Mouse (Mus musculus): ENCODE results near the gene Kcnip3.

Kcnip3 gene

GRCm38 (mm10) chr2:127517081-127517480 is 4.8 kb downstream of the Kcnip3 start:
- DNase-seq = no peak

- no peak for DNase-seq
Measured at GRCm38 (mm10) chr2:127514380-127515124, 7.3 kb downstream of the Kcnip3 start.

DNA sequence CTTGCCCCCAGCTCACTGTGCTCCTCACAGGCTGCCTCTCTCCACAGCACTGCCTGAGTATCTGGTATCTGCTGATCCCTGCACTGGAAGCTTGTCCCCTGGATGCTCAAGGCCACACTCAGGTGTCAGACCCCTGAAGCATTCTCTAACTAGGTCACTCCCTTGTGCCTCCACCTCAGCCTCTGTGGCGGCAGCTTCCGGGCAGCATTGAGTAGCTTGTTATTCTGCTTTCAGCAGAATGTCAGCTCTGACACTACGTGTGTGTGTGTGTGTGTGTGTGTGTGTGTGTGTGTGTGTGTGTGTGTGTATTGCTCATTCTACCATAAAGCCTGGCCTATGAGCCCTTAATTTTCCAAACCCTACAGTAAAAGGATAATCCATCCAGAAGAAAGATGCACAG is 8.7 kb downstream of the Kcnip3 start:
- no peak for DNase-seq

DNA sequence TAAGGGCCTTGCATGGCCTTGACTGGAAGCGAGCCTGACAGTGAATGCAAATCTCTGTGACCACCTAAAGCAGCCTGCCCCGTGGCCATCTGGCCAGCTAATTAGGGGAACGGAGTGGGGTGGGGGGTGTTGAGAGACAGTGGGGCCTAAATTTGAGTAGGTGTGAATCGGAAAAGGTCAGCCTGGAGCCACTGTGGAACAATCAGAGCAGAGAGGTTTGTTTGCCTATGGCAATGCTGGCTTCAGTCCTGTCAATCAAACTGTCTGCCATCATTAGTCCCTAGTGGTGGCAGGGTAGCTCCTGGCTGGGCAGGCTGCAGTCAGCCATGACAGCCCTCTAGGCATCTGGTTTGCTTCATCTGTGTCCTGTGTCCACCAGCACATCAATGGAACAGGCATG is 10.5 kb downstream of the Kcnip3 start:
- no peak for DNase-seq

DNA sequence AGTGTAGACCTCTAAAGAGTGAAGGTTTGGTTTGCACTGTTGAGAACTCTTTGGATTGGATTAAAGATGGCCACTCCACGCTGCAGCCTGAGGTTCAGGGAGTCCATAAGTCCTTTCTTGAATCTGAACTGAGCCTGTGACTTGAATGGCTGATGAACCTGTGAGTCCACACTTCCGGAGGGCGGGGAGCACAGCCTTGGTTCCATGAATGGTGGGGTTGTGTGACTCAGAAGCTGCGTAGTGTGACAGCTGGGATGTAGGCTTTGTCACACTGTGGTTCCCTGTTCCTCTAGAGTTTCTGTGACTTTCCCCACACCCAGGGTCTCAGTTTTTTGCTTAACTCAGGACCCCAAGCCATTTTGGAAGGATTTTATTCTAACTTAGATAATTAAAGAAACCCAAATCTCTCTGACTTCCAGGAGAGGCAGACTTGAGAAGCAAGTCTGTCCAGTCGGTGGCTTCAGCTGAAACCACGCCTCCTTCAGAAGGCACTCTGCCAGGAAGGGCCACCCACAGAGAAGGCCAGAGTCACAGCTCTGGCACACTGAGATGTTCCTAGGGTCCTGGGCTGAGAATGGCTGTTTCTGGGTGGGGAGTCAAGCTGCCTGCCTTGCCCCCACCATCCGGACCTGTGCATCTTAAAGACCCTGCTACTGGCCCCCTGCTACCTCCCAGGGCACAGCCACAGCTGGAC is 13.8 kb downstream of the Kcnip3 start:
- DNase-seq = peak; percentile 70

DNA sequence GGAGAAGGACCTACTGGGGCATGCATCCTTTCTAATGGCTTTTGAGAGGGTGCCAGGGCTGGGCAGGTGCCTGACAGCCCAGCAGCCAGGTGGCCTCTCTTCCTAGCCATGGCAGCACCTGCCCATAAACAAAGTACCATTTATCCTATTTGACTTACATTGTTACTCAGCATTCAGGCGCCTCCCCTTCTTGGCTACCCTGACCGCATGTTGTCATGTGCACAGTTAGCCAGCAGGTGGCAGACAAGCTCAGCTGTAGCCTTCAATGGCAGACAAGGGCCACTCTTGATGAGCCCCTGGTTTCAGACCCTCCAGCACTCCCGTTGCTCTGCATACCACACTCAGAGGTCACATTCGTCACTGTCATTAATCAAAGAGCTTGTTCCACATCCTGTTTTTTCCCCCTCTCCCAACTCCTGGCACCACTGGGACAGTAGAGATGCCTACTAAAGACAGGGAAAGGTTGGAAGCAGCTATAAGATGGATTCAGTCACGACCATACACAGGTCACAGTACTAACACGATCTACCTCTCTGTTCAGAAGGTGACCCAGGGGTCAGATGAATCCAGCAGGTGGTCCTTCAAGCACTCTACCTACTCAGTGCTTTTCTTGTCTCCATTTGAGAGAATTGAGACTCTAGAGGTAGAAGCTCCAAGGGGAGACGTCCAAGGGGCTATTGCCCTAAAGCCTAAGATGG is 14.7 kb downstream of the Kcnip3 start:
- DNase-seq = peak; percentile 92

DNA sequence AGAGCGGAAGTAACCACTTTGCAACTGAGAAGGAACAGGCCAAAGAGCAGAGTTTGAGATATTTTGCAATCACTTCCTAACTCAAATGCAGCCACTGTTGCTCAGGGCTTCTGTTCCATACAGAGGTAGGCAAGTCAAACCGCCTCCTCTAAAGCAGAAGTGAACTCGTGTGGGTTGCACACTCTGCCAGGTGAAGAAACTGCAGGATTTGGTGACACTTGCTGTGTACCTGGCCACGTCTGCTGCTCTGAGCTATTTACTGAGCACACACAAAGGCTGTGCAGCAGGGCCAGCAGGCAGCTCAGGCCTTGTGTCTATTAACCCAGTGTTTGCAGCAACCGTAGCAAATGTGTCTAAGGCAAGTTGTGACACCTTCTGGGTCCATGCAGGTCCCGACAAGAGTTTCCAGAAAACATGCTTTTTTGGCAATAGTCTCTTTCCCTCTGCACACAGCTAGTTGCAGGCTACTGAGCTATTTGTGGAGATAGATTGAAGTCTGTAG is 15.7 kb downstream of the Kcnip3 start:
- DNase-seq = no peak

- DNase-seq = no peak
Measured at GRCm38 (mm10) chr2:127505196-127505595, 16.7 kb downstream of the Kcnip3 start.

- peak; percentile 24 for DNase-seq
Measured at GRCm38 (mm10) chr2:127503751-127504549, 17.9 kb downstream of the Kcnip3 start.

DNA sequence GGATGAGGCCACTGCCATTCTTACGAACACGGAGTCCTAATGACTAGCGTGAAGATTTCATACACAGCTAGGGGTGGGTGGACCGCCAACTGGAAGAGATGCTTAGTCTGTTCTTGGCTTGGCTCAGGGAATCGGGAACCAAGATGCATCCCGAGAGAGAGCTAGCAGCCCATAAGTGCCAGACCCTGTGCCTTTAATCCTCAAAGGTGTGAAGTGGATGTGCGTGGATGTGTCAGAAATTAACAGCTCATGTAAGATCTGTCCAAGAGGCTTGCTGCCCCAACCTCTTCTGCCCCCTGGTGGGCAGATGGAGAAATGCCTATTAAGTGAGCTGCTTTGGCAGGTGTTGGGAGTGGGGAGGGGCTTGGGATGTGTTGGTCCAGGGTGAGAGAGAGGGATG is 20.8 kb downstream of the Kcnip3 start:
- peak; percentile 81 for DNase-seq

DNA sequence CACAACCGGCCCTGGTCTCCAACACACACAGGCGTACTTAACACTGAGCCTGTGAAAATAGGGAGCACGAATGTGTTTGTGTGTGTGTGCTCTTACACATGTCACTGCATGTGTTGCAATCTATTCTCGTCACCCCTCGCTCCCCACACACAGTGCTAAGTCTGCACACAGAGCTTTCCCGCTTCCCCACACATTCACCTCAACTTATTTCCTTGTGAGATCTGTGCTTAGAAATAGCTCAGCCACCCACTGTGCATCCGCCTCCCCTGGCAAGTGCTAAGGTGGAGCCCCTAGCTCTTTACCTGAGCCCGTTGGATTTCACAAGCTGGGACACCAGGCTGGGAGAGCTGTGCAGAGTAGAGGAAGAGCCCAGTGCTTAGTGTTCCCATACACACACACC is 23.1 kb downstream of the Kcnip3 start:
- DNase-seq = no peak

- no peak for DNase-seq
Measured at GRCm38 (mm10) chr2:127496321-127496720, 25.6 kb downstream of the Kcnip3 start.

DNA sequence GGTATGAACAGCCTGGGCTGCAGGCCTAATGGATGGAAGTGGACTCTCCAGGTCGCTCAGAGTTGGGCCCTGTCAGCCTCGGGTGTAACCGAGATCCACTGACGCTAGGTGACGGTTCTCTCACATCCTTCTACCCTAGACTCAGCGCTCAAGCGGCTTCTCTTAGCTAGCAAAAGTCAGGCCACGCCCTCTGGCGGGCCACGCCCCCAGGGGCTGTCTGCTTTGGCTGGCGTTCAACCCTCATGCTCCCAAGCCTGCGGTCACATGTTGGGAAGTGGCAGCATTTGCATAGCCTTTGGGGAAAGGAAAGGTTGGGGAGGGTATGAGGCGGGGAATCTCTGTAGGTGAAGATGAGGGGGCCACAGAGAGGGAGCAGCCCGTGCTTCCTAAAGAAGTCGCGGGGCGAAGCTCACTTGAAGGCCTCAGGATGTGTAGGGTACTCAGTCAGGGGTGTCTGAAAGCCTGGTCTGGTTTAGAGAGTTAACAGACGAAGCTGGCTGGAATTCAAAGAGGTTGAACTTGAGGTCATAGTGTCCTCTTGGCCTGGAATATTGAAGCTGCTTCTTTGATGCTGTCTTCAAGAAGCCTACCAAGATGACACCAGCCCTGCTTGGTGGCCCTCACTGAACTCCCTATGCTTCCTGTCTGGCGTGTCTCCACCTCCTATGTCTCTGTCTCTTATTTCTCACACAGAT is 37.3 kb downstream of the Kcnip3 start:
- DNase-seq = peak; percentile 90

DNA sequence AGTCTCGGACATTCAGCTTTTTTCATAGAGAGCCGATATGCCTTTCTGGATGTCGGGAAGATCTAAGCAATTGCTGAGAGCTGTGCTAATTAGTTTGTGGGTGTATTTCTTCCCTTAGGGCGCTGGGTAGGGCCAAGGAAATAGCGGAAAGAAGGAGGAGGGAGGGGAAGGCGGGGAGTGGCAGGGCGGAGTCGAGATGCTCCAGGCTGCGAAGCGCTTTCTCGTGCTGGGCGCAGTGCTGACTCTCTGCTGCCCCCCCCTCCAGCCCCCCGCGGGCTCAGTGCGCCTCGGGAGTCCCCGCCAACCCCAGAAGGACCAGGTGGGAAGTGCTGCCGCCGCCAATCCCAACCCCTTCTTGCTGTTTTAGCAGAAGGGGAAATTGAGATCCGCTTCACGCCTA is 38.9 kb downstream of the Kcnip3 start:
- peak; percentile 66 for DNase-seq

- peak; percentile 92 for DNase-seq
Measured at GRCm38 (mm10) chr2:127482533-127482911, 39.4 kb downstream of the Kcnip3 start.

DNA sequence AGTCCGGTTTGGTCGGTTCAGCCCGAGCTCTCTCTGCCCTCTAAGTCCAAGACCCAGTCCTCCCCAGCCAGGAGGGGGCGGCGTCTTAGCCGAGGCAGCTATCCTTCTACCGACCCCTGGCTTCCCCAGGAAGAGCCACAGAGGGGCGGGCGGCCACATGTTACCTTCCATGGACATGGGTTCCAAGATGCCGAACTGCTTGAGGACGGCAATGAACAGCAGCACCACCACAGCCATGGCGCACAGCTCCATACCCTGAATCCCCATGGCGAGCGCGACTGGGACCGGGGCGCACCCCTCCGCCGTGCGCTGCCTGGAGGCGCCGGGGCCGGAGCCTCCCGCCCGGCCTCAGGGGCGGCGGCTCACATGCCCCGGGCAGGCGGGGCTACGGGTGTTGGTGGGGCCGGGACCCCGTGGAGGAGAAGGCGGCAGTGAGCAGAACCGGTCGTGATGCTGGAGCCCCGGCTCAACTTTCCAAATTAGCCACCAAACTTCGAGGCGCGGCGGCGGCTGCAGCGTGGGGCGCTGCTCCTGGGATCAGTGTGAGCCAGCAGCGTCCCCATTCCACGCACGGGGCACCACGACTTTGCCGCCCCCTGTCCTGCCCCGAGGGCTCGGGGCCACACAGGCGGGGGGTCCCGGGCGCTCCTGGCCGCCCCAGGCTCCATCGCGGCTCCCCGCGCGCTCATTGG is 39.9 kb downstream of the Kcnip3 start:
- peak; percentile 54 for DNase-seq

- DNase-seq = no peak
Measured at GRCm38 (mm10) chr2:127479763-127480162, 42.1 kb downstream of the Kcnip3 start.

- DNase-seq = no peak
Measured at GRCm38 (mm10) chr2:127479210-127479609, 42.7 kb downstream of the Kcnip3 start.

GRCm38 (mm10) chr2:127472279-127472678 is 49.6 kb downstream of the Kcnip3 start:
- no peak for DNase-seq

- DNase-seq = no peak
Measured at GRCm38 (mm10) chr2:127471281-127471680, 50.6 kb downstream of the Kcnip3 start.

- DNase-seq = peak; percentile 75
Measured at GRCm38 (mm10) chr2:127470661-127471060, 51.2 kb downstream of the Kcnip3 start.

GRCm38 (mm10) chr2:127470183-127470582 is 51.7 kb downstream of the Kcnip3 start:
- DNase-seq = no peak

Data from kidney, postnatal 10 days (tissue).